Mouse (Mus musculus): ENCODE data around the gene Gm21761. TPM values are rescaled to one million over a fixed set of nuclear protein-coding genes. Genes with fewer than 3 reads are reported as not detected.
"Not testable (repeated sequence)": the region's sequence is repeated elsewhere in the genome, so short reads cannot be mapped to it uniquely, and the experiment has no call there.

Gene Gm21761
- not detected in 2 replicates for polyA plus RNA-seq (2014; fragmentation: Nextera tagmentation; extraction: Ambion mirVana)

DNA sequence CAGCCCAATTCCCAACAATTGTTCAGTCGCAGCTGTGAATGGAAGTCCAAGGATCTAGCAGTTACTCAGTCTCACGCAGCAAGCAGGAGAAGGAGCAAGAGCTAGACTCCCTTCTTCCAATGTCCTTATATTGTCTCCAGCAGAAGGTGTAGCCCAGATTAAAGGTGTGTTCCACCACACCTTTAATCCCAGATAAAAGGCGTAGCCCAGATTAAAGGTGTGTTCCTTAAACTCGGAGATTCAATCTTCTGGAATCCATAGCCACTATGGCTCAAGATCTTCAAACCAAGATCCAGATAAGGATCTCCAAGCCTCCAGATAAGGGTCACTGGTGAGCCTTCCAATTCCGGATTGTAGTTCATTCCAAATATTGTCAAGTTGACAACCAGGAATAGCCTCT lies at the start of gene Gm21761:
Gene Gm21761, minus strand, starts transcription at position 101 of the 400 bp plus-strand sequence.
- not testable (repeated sequence) for H3K27ac ChIP-seq; H3K36me3 ChIP-seq (replicated peaks; ENCODE audit: control insufficient read depth, insufficient read depth); H3K9me3 ChIP-seq (ENCODE audit: control insufficient read depth, low read length); ATAC-seq (ENCODE audit: low FRiP score); H3K4me1 ChIP-seq (replicated peaks; ENCODE audit: control insufficient read depth, insufficient read depth, low read length); H3K4me3 ChIP-seq (replicated peaks; ENCODE audit: low read length); DNase-seq (ENCODE audit: low spot score); H3K4me2 ChIP-seq (replicated peaks); H3K27me3 ChIP-seq (ENCODE audit: control insufficient read depth, insufficient read depth, low read length); H3K9ac ChIP-seq
- WGBS = no CpG with 5 or more reads among the region's 5 CpGs

DNA sequence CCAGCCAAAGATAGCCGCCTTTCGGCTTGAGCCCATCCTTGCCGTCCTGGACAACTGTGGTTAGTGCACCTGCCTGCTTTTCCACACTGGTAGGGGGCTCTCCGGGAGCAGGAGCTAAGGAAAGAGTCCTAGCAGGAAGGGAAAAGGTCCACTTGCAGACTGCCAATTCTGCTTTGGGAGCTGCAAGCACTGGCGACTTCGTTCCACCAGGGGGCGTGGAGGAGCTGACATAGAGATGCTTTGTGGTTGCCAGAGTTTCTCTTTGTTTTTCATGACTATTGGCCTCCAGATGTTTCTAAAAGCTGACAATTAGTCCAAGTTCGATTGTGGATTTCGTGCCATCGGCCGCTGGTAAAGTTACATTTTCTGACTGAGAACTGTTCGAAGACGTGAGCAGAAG lies 40.1 kb upstream of the Gm21761 start:
- not testable (repeated sequence) for H3K4me3 ChIP-seq (replicated peaks; ENCODE audit: low read length); H3K27ac ChIP-seq; H3K9me3 ChIP-seq (ENCODE audit: control insufficient read depth, low read length); H3K4me1 ChIP-seq (replicated peaks; ENCODE audit: control insufficient read depth, insufficient read depth, low read length); H3K4me2 ChIP-seq (replicated peaks); H3K9ac ChIP-seq; H3K36me3 ChIP-seq (replicated peaks; ENCODE audit: control insufficient read depth, insufficient read depth); DNase-seq (ENCODE audit: low spot score); H3K27me3 ChIP-seq (ENCODE audit: control insufficient read depth, insufficient read depth, low read length)
- no CpG with 5 or more reads among the region's 13 CpGs for WGBS
- peak; percentile 42; the same call in 1 of the 2 replicates for ATAC-seq (ENCODE audit: low FRiP score)

DNA sequence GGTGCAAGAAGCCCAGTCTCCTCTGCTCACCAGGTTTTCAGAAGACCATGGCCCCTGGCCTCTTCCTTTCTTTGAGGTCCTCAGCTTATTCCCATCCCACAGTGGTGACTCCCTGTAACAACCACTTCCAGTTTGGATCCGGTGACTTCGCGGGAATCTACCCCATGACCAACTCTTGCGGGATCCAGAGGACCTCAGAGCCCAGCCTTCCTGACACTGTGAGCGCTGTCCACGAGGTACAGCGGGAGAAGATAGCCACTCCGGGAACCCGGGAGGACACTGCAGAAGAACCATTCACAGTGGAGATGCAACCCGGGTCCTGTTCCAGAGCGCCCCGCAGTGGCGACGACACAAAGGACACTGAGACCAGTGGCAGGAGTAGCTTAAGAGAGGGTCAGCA lies 39.1 kb upstream of the Gm21761 start:
- WGBS = no CpG with 5 or more reads among the region's 14 CpGs
- H3K27me3 ChIP-seq (ENCODE audit: control insufficient read depth, insufficient read depth, low read length); H3K4me3 ChIP-seq (replicated peaks; ENCODE audit: low read length); H3K27ac ChIP-seq; H3K4me2 ChIP-seq (replicated peaks); H3K36me3 ChIP-seq (replicated peaks; ENCODE audit: control insufficient read depth, insufficient read depth); H3K9me3 ChIP-seq (ENCODE audit: control insufficient read depth, low read length); DNase-seq (ENCODE audit: low spot score); H3K9ac ChIP-seq; H3K4me1 ChIP-seq (replicated peaks; ENCODE audit: control insufficient read depth, insufficient read depth, low read length): not testable (repeated sequence)
- peak; percentile 22; the same call in 1 of the 2 replicates for ATAC-seq (ENCODE audit: low FRiP score)

DNA sequence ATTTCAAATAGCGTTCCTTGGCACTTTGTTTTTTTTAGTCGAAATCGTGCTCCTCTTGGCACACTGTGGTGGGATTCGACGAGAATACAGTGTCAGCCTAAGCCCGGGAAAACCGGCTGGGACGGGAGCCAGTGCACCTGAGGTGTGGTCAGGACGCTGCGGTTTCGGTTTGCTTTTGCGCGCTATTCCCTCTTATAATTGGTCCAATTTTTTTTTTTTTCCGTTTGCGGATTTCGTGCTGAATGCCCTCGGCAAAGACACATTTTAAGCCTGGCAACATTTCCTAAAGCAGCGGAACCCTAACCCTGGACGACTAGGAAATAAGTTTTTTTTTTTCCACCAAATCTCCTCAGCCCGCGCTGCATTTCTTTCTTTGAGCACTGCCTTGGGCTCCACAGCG lies 36.9 kb upstream of the Gm21761 start:
- not testable (repeated sequence) for H3K4me2 ChIP-seq (replicated peaks); H3K9ac ChIP-seq
- under 1% methylated on average over 19 of the region's 22 CpGs for WGBS

DNA sequence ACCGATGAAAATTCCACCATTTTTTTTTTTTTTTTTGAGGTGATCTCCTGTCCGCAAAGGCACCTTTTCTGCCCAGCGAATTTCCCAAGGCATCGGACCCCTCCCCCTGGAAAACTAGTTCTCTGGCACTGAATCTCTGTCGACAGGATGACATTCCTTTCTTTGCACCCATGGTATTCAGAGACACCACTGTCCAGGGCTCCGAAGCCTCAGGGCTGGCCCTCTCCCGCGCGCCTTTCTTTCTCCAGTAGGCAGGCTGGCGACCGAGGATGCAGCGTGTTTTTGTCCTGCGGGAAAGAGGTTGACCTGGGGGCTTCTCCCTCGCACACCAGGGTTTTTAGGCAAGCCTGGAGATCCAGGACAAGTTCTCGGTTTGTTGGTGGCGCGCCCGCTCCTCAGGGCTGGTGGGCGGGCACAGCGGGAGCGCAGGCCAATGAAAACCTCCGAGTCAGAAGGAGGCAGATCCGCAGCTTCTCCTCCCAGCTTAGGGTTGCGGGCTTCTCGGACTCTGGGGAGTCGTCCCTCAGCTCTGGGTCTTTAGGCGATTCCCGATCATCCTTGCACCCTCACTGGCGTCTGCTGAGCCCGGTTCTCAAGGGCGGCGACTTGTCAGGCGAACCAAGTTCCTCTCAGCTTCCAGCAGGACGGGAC lies 36.4 kb upstream of the Gm21761 start:
- H3K27ac ChIP-seq; H3K9me3 ChIP-seq (ENCODE audit: control insufficient read depth, low read length); DNase-seq (ENCODE audit: low spot score); H3K9ac ChIP-seq; H3K4me2 ChIP-seq (replicated peaks); H3K27me3 ChIP-seq (ENCODE audit: control insufficient read depth, insufficient read depth, low read length); H3K4me1 ChIP-seq (replicated peaks; ENCODE audit: control insufficient read depth, insufficient read depth, low read length); H3K4me3 ChIP-seq (replicated peaks; ENCODE audit: low read length); H3K36me3 ChIP-seq (replicated peaks; ENCODE audit: control insufficient read depth, insufficient read depth): not testable (repeated sequence)
- ATAC-seq (ENCODE audit: low FRiP score) = peak; percentile 43; the same call in 1 of the 2 replicates
- WGBS = 2% methylated on average over 11 of the region's 34 CpGs

More for the DNA sequence above, 36.9 kb upstream of the Gm21761 start:
- H3K27ac ChIP-seq; H3K4me3 ChIP-seq (replicated peaks; ENCODE audit: low read length); H3K9me3 ChIP-seq (ENCODE audit: control insufficient read depth, low read length); H3K27me3 ChIP-seq (ENCODE audit: control insufficient read depth, insufficient read depth, low read length); ATAC-seq (ENCODE audit: low FRiP score); H3K36me3 ChIP-seq (replicated peaks; ENCODE audit: control insufficient read depth, insufficient read depth); H3K4me1 ChIP-seq (replicated peaks; ENCODE audit: control insufficient read depth, insufficient read depth, low read length): not testable (repeated sequence)
- DNase-seq (ENCODE audit: low spot score) = peak; percentile 17

- H3K27me3 ChIP-seq (ENCODE audit: control insufficient read depth, insufficient read depth, low read length); H3K9me3 ChIP-seq (ENCODE audit: control insufficient read depth, low read length); H3K36me3 ChIP-seq (replicated peaks; ENCODE audit: control insufficient read depth, insufficient read depth); H3K4me1 ChIP-seq (replicated peaks; ENCODE audit: control insufficient read depth, insufficient read depth, low read length); H3K9ac ChIP-seq; DNase-seq (ENCODE audit: low spot score); ATAC-seq (ENCODE audit: low FRiP score); H3K27ac ChIP-seq; H3K4me2 ChIP-seq (replicated peaks); H3K4me3 ChIP-seq (replicated peaks; ENCODE audit: low read length): not testable (repeated sequence)
- no CpG with 5 or more reads among the region's 5 CpGs for WGBS
These were observed 33.8 kb upstream of the Gm21761 start for GRCm38 (mm10) chr13:119962856-119963255.

DNA sequence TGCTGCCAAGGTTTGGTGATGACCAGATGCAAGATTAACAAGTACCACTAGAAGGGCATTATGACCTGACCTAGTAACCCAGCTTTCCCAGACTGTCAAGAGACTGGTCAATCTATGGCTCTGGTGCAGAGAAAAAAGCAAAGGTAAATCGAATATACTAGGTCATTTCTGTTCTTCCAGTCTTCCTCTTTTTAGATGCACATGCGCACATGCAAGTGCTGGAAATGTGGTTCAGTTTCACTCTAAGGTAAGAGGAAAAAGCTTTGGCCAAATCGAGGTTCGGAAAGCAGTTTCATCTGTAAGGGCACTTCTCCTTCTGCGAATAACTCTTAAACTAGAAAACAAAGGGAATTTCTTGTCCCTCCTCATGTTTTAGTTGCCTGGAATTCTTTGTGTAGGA lies 26.5 kb upstream of the Gm21761 start:
- H3K27me3 ChIP-seq (ENCODE audit: control insufficient read depth, insufficient read depth, low read length); H3K9me3 ChIP-seq (ENCODE audit: control insufficient read depth, low read length); H3K36me3 ChIP-seq (replicated peaks; ENCODE audit: control insufficient read depth, insufficient read depth); DNase-seq (ENCODE audit: low spot score); ATAC-seq (ENCODE audit: low FRiP score); H3K27ac ChIP-seq; H3K4me2 ChIP-seq (replicated peaks); H3K9ac ChIP-seq; H3K4me1 ChIP-seq (replicated peaks; ENCODE audit: control insufficient read depth, insufficient read depth, low read length); H3K4me3 ChIP-seq (replicated peaks; ENCODE audit: low read length): not testable (repeated sequence)
- no CpG with 5 or more reads among the region's 5 CpGs for WGBS

DNA sequence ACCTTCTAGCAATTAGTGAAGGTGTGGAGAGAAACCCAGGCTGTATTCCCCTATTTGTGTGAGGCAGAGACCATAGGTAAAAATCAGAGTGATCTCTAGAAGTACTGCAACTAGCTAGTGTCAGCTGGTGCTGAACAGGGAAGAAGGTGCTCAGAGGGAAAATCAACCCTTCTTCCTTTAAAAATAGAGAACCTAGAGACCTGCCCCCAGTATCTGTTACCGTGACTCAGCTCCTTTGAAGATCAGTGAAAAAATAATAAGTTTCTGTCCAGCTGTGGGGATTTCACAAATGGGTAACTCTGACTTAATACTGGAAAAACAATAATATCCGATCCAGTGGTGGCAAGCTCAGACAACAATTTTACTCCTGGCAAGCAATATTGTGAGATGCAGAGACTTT lies 26.0 kb upstream of the Gm21761 start:
- H3K27me3 ChIP-seq (ENCODE audit: control insufficient read depth, insufficient read depth, low read length); H3K4me1 ChIP-seq (replicated peaks; ENCODE audit: control insufficient read depth, insufficient read depth, low read length); H3K27ac ChIP-seq; H3K9me3 ChIP-seq (ENCODE audit: control insufficient read depth, low read length); H3K4me3 ChIP-seq (replicated peaks; ENCODE audit: low read length); H3K36me3 ChIP-seq (replicated peaks; ENCODE audit: control insufficient read depth, insufficient read depth); H3K9ac ChIP-seq; ATAC-seq (ENCODE audit: low FRiP score); DNase-seq (ENCODE audit: low spot score); H3K4me2 ChIP-seq (replicated peaks): not testable (repeated sequence)
- 86% methylated on average over 2 of the region's 2 CpGs for WGBS

- ATAC-seq (ENCODE audit: low FRiP score); H3K4me1 ChIP-seq (replicated peaks; ENCODE audit: control insufficient read depth, insufficient read depth, low read length); H3K36me3 ChIP-seq (replicated peaks; ENCODE audit: control insufficient read depth, insufficient read depth); H3K4me2 ChIP-seq (replicated peaks); DNase-seq (ENCODE audit: low spot score); H3K27me3 ChIP-seq (ENCODE audit: control insufficient read depth, insufficient read depth, low read length); H3K4me3 ChIP-seq (replicated peaks; ENCODE audit: low read length); H3K27ac ChIP-seq; H3K9me3 ChIP-seq (ENCODE audit: control insufficient read depth, low read length); H3K9ac ChIP-seq: not testable (repeated sequence)
- WGBS = 79% methylated on average over 3 of the region's 6 CpGs
These were observed 21.6 kb upstream of the Gm21761 start, which contains the start of gene B020031M17Rik for GRCm38 (mm10) chr13:119950706-119951105. Gene B020031M17Rik (minus strand): TSS chr13:119950806.
